Mouse (Mus musculus) kidney, adult 2 months (tissue): ENCODE results near the gene Ccdc88c.
"Not testable (repeated sequence)": the region's sequence is repeated elsewhere in the genome, so short reads cannot be mapped to it uniquely, and the experiment has no call there.

ENCODE experiments used
- CTCF ChIP-seq: fragments of 200-500 bp; conservative IDR thresholded peaks from 2 replicates; pipeline ENCODE4 v1.5.1; 2011; ENCODE audit warnings: low read depth, mild to moderate bottlenecking, control low read depth, low read length, moderate library complexity, mixed read lengths; ENCODE audit not compliant: insufficient read depth, insufficient read length
- POLR2A ChIP-seq: fragments of 200-500 bp; IDR thresholded peaks from one replicate; pipeline ENCODE4 v1.6.1; 2011; ENCODE audit warnings: low read depth, low read length, control low read depth

DNA sequence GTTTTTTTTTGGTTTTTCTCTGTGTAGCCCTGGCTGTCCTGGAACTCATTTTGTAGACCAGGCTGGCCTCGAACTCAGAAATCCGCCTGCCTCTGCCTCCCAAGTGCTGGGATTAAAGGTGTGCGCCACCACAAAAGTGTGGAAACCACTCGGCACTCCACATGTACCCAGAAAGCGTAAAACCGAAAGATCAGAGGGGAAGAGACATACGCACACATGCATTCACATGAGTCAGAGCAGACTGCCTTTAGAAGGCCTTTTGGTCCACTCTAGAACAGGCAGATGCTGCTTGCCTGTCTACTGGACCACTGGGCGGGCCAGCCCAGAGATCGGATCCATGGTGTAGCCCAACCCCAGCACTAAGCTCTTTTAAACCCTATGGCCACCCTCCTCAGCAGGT is 15.2 kb downstream of the Ccdc88c start:
- not testable (repeated sequence) for TF ChIP-seq CTCF, POLR2A
